Mouse (Mus musculus): ENCODE measurements around the gene Aco2. TPM values are rescaled to one million over a fixed set of nuclear protein-coding genes. Genes with fewer than 3 reads are reported as not detected.
A peak's percentile ranks its signal among the peaks of the same experiment; 100 is the strongest.

Aco2 gene
- polyA plus RNA-seq (2016; fragmentation: Nextera tagmentation; extraction: Ambion mirVana), result 193 TPM in 2 replicates

DNA sequence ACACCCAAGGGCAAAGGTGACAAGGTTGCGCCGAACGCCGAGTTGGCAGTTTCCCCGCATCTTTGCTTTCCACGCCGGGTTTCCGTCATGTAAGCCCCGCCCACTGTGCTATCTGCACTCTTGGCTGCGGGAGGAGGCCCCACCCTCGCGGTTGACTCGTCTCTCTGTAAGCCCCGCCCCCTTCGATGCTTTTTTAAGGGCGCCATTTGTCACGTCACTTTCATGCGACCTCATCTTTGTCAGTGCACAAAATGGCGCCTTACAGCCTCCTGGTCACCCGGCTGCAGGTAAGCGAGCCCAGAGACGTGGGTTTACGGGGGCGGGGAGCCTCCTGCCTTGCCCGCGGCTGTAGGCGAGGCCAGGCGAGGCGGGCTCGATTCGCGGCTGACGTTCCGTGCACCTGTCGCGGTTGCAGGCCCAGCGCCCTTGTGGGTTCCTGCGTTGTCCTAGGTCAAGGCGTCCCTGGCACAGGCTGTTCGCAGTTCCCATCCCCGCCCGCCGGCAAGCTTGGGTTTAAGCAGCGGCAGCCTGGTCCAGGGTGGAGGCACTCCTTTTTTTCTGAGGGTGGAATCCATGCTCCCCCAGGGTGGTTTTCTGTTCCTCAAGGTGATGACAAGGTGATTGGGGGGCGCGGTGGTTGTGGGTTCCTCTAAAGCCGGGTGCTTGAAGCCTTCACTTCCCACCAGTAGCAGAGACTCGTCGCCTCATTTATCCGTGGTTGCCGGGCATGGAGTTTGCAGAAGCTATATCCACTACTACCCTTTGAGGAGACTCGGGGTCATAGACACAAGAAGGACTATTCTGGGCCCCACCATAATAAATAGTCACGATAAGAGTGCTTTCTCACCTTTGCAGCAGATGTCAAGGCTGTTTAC is at the start of gene Aco2:
TSS of gene Aco2 (plus strand) at position 48 of the 875 bp plus-strand sequence.
- no peaks in the 10 kb centered on the region for H3K9me3 ChIP-seq (replicated peaks)
- under 1% methylated on average over 53 of the region's 53 CpGs for WGBS
- peaks cover 32% of the 10 kb centered on the region for H3K36me3 ChIP-seq
- H3K4me3 ChIP-seq, result peak within 1 kb of the TSS; percentile 78
- peak within 1 kb of the TSS; percentile 95 for H3K4me2 ChIP-seq (replicated peaks)
- peak within 1 kb of the TSS; percentile 78 for H3K9ac ChIP-seq
- peak within 1 kb of the TSS; percentile 98 for H3K27ac ChIP-seq
- H3K4me1 ChIP-seq, result peaks cover 23% of the 10 kb centered on the region
- no peaks in the 10 kb centered on the region for H3K27me3 ChIP-seq
- peak; percentile 87 for ATAC-seq (ENCODE audit: low FRiP score)

DNA sequence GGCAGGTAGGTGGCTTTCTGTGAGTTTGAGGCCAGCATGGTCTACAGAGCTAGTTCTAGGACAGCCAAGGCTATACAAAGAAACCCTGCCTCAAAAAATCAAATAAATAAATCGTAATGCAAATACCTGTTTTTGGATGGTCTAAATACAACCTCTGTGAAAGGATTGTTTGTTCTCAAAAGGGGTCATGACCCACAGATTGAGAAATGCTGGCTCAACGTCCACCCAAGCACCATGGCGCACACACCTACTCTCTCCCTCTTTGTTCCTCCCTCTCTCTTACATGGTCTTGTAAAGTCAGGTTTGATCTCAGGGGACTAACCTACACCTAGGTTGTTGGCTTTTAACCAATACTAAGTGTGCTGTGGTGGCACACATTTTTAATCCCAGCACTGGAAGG is 49.5 kb upstream of the Aco2 start:
- 87% methylated on average over 3 of the region's 3 CpGs for WGBS
- H3K4me1 ChIP-seq, result no peaks in the 10 kb centered on the region
- no peak for ATAC-seq (ENCODE audit: low FRiP score)
- H3K9me3 ChIP-seq (replicated peaks), result no peaks in the 10 kb centered on the region
- no peak overlapping the region for H3K4me2 ChIP-seq (replicated peaks)
- no peak overlapping the region for H3K9ac ChIP-seq
- no peak overlapping the region for H3K27ac ChIP-seq
- H3K36me3 ChIP-seq, result peaks cover 86% of the 10 kb centered on the region
- no peak overlapping the region for H3K4me3 ChIP-seq
- no peaks in the 10 kb centered on the region for H3K27me3 ChIP-seq

DNA sequence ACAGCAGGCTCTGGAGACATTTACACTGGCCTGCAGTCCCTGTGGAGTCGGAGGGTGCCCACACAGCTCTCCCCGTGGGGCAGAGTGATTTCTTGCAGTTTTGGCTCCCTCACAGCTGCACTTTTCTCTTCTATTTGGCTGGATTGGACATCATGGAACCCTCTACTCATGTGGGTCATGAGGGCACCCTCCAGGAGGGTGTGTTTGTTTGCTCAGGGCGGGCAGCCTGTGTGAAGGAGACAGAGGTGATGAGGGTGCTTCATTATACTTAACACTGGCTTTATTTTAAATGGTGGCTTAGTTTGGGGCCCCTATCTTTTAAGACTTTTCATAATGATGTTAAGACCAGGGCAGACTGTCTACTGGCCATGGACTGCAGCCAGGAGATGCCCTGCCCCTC is 47.3 kb upstream of the Aco2 start:
- ATAC-seq (ENCODE audit: low FRiP score), result no peak
- Histone ChIP-seq H3K4me3 (no peak overlapping the region), H3K4me2 (replicated peaks) (no peak overlapping the region), H3K27ac (no peak overlapping the region), H3K27me3 (no peaks in the 10 kb centered on the region), H3K4me1 (no peaks in the 10 kb centered on the region), H3K36me3 (peaks cover 75% of the 10 kb centered on the region), H3K9ac (no peak overlapping the region), H3K9me3 (replicated peaks) (no peaks in the 10 kb centered on the region)
- WGBS, result 83% methylated on average over 3 of the region's 3 CpGs

DNA sequence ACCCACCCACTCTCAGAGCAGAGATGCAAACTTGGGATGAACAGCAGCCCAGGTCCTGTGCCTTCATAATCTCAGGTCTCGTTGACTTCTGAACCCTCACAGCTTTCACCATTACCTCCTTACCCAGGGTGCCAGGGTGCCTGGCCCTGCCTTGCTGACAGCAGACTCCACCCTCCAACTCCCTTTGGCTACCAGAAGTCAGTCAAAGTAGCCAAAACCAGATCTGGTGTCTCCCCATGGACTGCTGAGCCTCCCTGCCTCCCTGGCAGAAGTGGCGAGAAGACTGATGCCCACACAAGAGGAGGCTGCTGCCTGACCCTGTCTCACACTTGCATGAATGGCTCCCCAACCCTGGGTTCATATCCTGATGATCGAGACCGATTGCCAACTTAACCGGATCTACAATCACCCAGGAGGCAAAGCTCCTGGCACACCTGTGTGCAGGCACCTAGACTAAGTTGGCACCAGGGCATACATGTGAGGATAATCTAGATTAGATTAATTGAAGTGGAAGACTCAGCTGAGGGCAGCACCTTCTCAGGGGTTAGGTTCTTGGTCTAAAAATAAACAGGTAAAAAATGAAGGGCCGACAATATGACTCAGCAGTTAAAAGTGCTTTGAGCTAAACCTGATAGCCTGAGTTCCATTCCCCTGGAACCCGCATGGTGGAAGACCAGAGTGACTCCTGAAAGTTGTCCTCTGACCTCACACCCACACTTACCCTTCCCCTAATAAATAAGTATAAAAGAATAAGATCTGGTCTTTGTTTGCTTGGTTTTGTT is 43.5 kb upstream of the Aco2 start:
- ATAC-seq (ENCODE audit: low FRiP score), result no peak
- WGBS, result 93% methylated on average over 7 of the region's 7 CpGs
- peaks cover 6% of the 10 kb centered on the region; the same call in 1 of the 2 replicates for H3K4me1 ChIP-seq

DNA sequence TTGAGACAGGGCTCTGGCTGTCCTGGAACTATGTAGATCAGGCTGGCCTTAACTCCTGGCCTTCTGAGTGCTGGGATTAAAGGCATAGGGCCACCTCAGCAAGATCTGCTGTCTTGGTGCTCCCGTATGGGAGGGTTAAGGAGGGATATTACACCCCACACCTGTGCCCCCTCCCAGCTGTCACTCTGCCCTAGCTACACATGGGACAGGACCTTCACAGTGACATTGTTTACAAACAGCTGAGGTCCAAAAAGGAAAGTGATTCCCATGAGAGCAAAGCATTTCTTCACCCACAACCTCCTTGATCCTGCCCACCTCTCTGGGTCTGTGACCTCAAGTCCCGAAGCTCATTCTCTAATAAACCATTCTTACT is 42.9 kb upstream of the Aco2 start:
- Histone ChIP-seq H3K36me3 (peaks cover 35% of the 10 kb centered on the region), H3K4me3 (no peak overlapping the region), H3K9ac (no peak overlapping the region), H3K4me1 (peaks cover 6% of the 10 kb centered on the region; the same call in 1 of the 2 replicates), H3K27ac (no peak overlapping the region), H3K27me3 (no peaks in the 10 kb centered on the region), H3K9me3 (replicated peaks) (no peaks in the 10 kb centered on the region), H3K4me2 (replicated peaks) (no peak overlapping the region)
- ATAC-seq (ENCODE audit: low FRiP score), result no peak
- 73% methylated on average over 2 of the region's 2 CpGs for WGBS

More for the DNA sequence above, 43.5 kb upstream of the Aco2 start:
- Histone ChIP-seq H3K27ac (no peak overlapping the region), H3K4me2 (replicated peaks) (no peak overlapping the region), H3K27me3 (no peaks in the 10 kb centered on the region), H3K36me3 (peaks cover 41% of the 10 kb centered on the region), H3K4me3 (no peak overlapping the region), H3K9ac (no peak overlapping the region), H3K9me3 (replicated peaks) (no peaks in the 10 kb centered on the region)

DNA sequence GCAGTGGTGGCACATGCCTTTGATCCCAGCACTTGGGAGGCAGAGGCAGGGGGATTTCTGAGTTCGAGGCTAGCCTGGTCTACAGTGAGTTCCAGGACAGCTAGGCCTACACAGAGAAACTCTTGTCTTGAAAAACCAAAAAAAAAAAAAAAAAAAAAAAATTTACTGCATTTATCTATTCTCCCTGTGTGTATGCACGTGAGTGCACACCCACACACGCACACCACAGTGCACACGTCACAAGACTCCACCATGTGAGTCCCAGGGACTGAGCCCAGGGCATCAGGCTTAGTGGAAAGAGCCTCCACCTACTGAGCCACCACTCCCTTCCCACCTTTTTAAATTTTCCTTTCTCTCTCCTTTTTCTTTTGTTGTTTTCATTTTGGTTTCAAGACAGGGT is 41.6 kb upstream of the Aco2 start:
- Histone ChIP-seq H3K9me3 (replicated peaks) (no peaks in the 10 kb centered on the region), H3K4me1 (peaks cover 6% of the 10 kb centered on the region), H3K4me3 (no peak overlapping the region), H3K4me2 (replicated peaks) (no peak overlapping the region), H3K27ac (no peak overlapping the region), H3K36me3 (peaks cover 22% of the 10 kb centered on the region), H3K9ac (no peak overlapping the region), H3K27me3 (0 out of 2 replicates have a peak, but pooled peaks cover 3% of the 10 kb centered on the region)
- no peak for ATAC-seq (ENCODE audit: low FRiP score)
- 84% methylated on average over 4 of the region's 4 CpGs for WGBS

DNA sequence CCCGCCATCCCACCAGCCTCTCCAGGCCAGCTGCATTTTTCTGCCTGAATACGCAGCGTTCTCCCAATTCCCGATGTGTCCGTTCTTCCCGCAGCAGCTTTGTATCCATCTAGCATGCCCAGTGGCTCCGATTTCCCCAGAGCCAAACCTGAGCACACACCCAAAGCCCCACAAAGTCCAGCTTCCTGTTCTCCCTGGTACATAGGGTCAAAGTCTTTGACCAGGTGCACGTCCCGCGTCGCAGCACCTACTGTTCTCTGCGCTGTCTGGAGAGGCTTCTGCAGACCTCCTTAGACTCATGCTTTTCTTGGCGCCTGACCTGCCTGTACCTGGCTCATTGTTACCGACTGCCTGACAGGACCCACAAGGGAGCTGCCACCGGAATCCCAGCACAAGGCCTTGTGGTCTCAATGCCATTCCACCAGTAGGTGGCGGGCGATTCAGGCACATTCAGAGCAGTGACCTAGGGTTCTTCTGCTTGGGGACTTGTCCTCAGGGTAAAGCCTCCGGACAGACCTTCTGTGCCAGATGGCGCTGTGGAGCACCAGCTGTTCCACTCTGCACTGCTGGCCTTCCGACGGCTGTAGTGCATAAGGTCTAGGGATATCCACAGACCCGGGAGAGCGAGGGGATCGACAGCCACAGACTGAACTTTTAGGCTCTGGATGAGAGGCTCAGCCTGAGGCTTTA is 40.8 kb upstream of the Aco2 start:
- Histone ChIP-seq H3K36me3 (peaks cover 14% of the 10 kb centered on the region; the same call in 1 of the 2 replicates), H3K4me3 (no peak overlapping the region), H3K27me3 (0 out of 2 replicates have a peak, but pooled peaks cover 11% of the 10 kb centered on the region), H3K9ac (peak overlapping the region; percentile 41), H3K27ac (peak overlapping the region; percentile 52), H3K4me1 (peaks cover 11% of the 10 kb centered on the region), H3K4me2 (replicated peaks) (peak overlapping the region; percentile 15), H3K9me3 (replicated peaks) (no peaks in the 10 kb centered on the region)
- WGBS, result 16% methylated on average over 24 of the region's 24 CpGs
- peak; percentile 88 for ATAC-seq (ENCODE audit: low FRiP score)

DNA sequence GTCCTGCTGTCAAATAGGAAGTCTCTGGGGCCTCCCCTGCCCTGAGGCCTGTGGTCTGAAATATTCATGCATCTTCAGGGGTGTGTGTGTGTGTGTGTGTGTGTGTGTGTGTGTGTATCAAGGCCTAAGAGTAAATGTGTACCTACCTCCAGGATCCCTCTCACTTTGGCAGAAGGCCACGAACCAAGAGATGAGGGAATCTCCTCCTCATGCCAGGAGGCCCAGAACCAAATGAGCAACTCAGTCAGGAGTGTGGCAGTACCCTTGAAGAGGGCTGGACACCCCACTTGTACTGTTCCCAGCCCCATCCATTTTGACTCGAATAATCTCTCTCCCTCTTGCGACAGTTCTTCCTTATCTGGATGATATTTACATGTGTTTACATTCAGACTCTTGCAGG is 39.9 kb upstream of the Aco2 start:
- 0 out of 2 replicates have a peak, but pooled peaks cover 5% of the 10 kb centered on the region for H3K36me3 ChIP-seq
- 83% methylated on average over 3 of the region's 3 CpGs for WGBS
- H3K4me2 ChIP-seq (replicated peaks), result no peak overlapping the region
- 0 out of 2 replicates have a peak overlapping the region, but pooled peaks have one; percentile 30 for H3K27ac ChIP-seq
- H3K4me3 ChIP-seq, result no peak overlapping the region
- ATAC-seq (ENCODE audit: low FRiP score), result no peak
- peaks cover 16% of the 10 kb centered on the region for H3K4me1 ChIP-seq
- H3K9me3 ChIP-seq (replicated peaks), result no peaks in the 10 kb centered on the region
- no peak overlapping the region for H3K9ac ChIP-seq
- peaks cover 15% of the 10 kb centered on the region; the same call in 1 of the 2 replicates for H3K27me3 ChIP-seq

DNA sequence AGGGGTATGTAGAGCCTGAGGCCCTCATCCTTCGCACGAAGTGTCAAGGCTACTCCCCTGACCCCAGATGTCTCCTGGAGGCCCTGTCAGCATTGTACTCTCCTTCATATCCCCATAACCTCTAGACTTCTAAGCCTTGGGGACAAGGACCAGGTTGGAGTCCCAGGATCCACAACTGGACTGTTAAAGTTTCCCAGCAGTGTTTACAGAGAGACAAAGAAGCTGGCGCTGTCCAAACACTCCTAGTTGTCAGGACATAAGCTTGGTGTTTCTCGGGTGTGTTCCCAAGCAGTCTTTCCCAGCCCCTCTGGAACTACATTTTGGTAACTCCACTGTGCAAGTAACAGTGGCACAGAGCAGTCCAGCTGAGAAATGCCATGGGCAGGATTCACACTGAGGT is 38.6 kb upstream of the Aco2 start:
- Histone ChIP-seq H3K4me1 (peaks cover 16% of the 10 kb centered on the region), H3K27me3 (peaks cover 18% of the 10 kb centered on the region; the same call in 1 of the 2 replicates), H3K4me2 (replicated peaks) (no peak overlapping the region), H3K4me3 (no peak overlapping the region), H3K36me3 (no peaks in the 10 kb centered on the region), H3K9ac (no peak overlapping the region), H3K27ac (no peak overlapping the region), H3K9me3 (replicated peaks) (no peaks in the 10 kb centered on the region)
- 76% methylated on average over 4 of the region's 4 CpGs for WGBS
- no peak for ATAC-seq (ENCODE audit: low FRiP score)

DNA sequence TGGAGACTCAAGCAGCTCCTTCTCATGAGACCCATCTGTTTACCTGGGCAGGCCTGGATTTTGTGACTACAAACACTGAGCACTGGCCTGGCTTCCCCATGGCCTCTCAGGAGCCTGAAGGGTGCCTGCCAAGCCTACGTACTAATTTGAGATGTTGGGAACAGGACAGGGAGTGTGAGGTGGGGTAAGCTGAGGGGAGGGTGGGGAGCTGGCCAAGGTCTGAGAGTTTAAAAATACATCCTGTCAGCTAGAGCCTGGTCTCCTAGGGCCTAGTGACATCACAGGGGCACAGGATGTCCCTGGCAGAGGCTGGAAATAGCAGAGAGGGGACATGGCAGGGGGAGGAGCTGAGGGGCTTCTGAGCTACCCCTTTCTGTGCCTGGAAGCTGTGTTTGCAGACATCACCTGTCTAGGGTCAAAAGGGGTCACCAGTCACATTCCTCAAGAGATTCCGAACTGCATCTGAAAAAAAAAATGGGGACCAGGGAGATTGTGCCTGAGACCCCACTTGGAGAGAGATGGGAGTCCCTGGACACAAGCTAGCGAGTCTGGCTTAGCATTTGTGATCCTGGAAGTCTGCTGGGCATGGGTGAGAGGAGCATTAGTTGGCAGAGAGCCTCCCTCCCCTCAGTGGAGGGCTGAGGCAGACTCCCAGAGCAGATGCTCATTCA is 37.8 kb upstream of the Aco2 start:
- peaks cover 18% of the 10 kb centered on the region; the same call in 1 of the 2 replicates for H3K27me3 ChIP-seq
- no peaks in the 10 kb centered on the region for H3K9me3 ChIP-seq (replicated peaks)
- H3K4me2 ChIP-seq (replicated peaks), result no peak overlapping the region
- H3K27ac ChIP-seq, result no peak overlapping the region
- no peak for ATAC-seq (ENCODE audit: low FRiP score)
- H3K36me3 ChIP-seq, result no peaks in the 10 kb centered on the region
- no peak overlapping the region for H3K4me3 ChIP-seq
- H3K4me1 ChIP-seq, result peaks cover 16% of the 10 kb centered on the region
- no peak overlapping the region; the same call in 1 of the 2 replicates for H3K9ac ChIP-seq
- 53% methylated on average over 3 of the region's 3 CpGs for WGBS

DNA sequence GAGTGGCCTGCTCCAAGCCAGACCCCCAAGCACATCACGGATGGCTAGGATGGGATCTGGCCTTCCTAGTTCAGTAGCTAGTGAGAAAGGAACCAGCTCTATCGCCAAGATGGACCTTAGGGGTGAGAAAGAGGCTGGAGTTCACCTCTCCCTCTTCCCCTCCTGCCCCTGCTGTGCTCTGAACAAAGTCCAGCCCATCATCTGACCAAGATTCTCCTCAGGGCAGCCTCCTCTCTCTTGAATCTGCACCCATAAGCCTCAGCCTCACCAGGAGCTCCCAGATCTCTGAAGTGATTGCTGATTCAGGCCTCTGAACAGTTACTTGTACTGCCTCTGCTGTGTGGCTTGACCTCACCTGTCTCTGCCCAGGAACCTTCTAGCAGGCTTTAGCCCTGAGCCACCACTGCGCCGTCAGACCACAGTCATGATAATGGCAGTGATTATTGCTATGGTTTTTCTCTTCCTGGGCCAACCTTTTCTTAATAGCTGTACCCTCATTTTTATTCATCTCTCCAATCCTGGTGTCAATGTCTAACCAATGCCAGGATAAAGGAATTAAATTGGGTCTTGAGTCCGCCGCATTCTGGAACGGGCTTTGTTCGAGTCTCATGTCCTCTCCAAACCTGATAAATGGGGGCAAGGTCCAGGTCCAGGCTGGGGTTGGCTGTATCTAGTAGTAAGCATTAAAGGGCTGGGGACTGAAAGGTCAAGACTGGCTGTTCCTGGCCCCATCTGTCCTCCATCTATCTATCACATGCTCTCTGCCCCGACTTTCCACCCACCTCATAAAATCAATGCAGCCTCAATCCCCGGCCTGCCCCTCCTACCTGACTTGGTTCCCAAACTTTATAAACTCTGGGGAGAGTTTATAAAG is 36.9 kb upstream of the Aco2 start:
- no peak overlapping the region for H3K4me2 ChIP-seq (replicated peaks)
- no peaks in the 10 kb centered on the region for H3K36me3 ChIP-seq
- H3K4me1 ChIP-seq, result peaks cover 19% of the 10 kb centered on the region
- no peak overlapping the region for H3K9ac ChIP-seq
- no peaks in the 10 kb centered on the region for H3K9me3 ChIP-seq (replicated peaks)
- no peak overlapping the region for H3K27ac ChIP-seq
- no peak for ATAC-seq (ENCODE audit: low FRiP score)
- 68% methylated on average over 10 of the region's 10 CpGs for WGBS
- peaks cover 18% of the 10 kb centered on the region; the same call in 1 of the 2 replicates for H3K27me3 ChIP-seq
- no peak overlapping the region for H3K4me3 ChIP-seq

All from hindbrain, embryonic 12.5 days (tissue).